Mouse (Mus musculus) hindbrain, postnatal 0 days (tissue): ENCODE results near the gene Mink1. TPM values are rescaled to one million over a fixed set of nuclear protein-coding genes. Genes with fewer than 3 reads are reported as not detected.
"Not testable (repeated sequence)": the region's sequence is repeated elsewhere in the genome, so short reads cannot be mapped to it uniquely, and the experiment has no call there.

Experiments used
- ATAC-seq: fragments of 200-750 bp; cut with Nextera tagmentation; 2 replicates; pipeline ENCODE4 v1.8.0; 2017; ENCODE audit warnings: mild to moderate bottlenecking, moderate TSS enrichment, moderate library complexity
- DNase-seq: peaks from one replicate; pipeline ENCODE4 v3.0.0-alpha.2; 2015; ENCODE audit warnings: low spot score
- H3K27ac ChIP-seq: fragments of 300-500 bp; sonication (generic); 2 replicates; pipeline ENCODE4 v1.5.1; 2014; ENCODE audit warnings: mild to moderate bottlenecking
- H3K27me3 ChIP-seq: fragments of 300-500 bp; sonication (generic); 2 replicates; pipeline ENCODE4 v1.6.1; 2014; ENCODE audit warnings: low read length, mixed read lengths; ENCODE audit not compliant: insufficient read depth
- H3K36me3 ChIP-seq: fragments of 300-500 bp; sonication (generic); 2 replicates; pipeline ENCODE4 v1.6.1; 2014; ENCODE audit warnings: low read length, mixed read lengths; ENCODE audit not compliant: insufficient read depth
- H3K4me1 ChIP-seq: fragments of 300-500 bp; sonication (generic); 2 replicates; pipeline ENCODE4 v1.6.1; 2014; ENCODE audit warnings: antibody characterized with exemption, low read length, mixed read lengths; ENCODE audit not compliant: insufficient read depth
- H3K4me2 ChIP-seq: fragments of 300-500 bp; sonication (generic); 2 replicates; pipeline ENCODE4 v1.6.1; 2014; ENCODE audit warnings: low read depth, mild to moderate bottlenecking, low read length, moderate library complexity, mixed read lengths
- H3K4me3 ChIP-seq: fragments of 300-500 bp; sonication (generic); 2 replicates; pipeline ENCODE4 v1.5.1; 2014; ENCODE audit warnings: low read length
- H3K9ac ChIP-seq: fragments of 300-500 bp; sonication (generic); replicated peaks from 2 replicates; pipeline ENCODE4 v1.6.1; 2014; ENCODE audit warnings: mild to moderate bottlenecking, low read length, moderate library complexity, mixed read lengths
- H3K9me3 ChIP-seq: fragments of 300-500 bp; sonication (generic); 2 replicates; pipeline ENCODE4 v1.6.1; 2016; ENCODE audit warnings: low read length, mixed read lengths
- CTCF ChIP-seq: IDR thresholded peaks from 2 replicates; pipeline ENCODE4 v1.5.1; 2016; ENCODE audit warnings: antibody characterized with exemption, control low read depth, low read depth
- WGBS: fragments of 180-500 bp; shearing (Covaris S2); extraction: QIAGEN DNeasy Blood & Tissue Kit; methylation state at CpG from one replicate; pipeline ENCODE4 v1.1.7; 2014; 5-methylcytosine and 5-hydroxymethylcytosine counted together
- polyA plus RNA-seq: library from polyadenylated mRNA; unstranded; fragments of >200 nt; fragmentation: Nextera tagmentation; extraction: Ambion mirVana; gene quantifications from 2 replicates; pipeline ENCODE4 v1.2.1, GENCODE M21; 2015
- total RNA-seq: library from RNA; depleted of rRNA; stranded (reverse); fragments of >200 nt; gene quantifications from 2 replicates; pipeline ENCODE4 v1.2.3, GENCODE M21; 2014

The Mink1 gene
- total and polyA plus RNA-seq, 2 experiments from 2014 or later, result 13.6 to 73.3 TPM

- peaks cover 13% of the 10 kb centered on the region for H3K4me1 ChIP-seq
- peak overlapping the region; percentile 96; the same call in 1 of the 2 replicates for H3K9ac ChIP-seq
- no peaks in the 10 kb centered on the region; the same call in 1 of the 2 replicates for H3K36me3 ChIP-seq
- WGBS, result 35% methylated on average over 4 of the region's 4 CpGs
- DNase-seq (no peak), ATAC-seq (no peak)
- TF ChIP-seq CTCF, result no peak
- peak overlapping the region; percentile 92 for H3K4me2 ChIP-seq
- no peak overlapping the region for H3K27ac ChIP-seq
- no peaks in the 10 kb centered on the region for H3K27me3 ChIP-seq
- peak overlapping the region; percentile 91 for H3K4me3 ChIP-seq
- H3K9me3 ChIP-seq, result no peaks in the 10 kb centered on the region
Observed at GRCm38 (mm10) chr11:70564276-70564873, 1.7 kb downstream of the Mink1 start.

DNA sequence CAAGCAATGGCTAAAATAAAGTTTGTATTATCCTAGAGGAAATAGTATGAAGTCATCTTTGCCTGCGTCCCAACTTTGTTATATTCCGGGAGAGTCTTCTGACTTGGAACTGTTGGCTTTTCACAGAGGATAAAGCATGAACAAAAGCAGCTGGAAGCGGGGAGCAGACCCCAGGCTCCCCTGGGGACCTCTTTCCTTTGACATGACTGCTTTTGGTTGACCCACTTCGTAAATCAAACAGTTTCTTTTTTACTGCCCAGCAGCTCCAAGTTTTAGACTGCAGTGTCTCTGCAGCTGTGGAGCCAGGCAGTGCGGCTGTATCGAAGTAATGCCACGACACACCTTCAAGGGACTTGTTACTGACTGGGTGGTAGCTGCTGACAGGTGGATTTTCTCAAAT is 3.9 kb downstream of the Mink1 start:
- H3K27ac ChIP-seq, result no peak overlapping the region
- H3K4me1 ChIP-seq, result peaks cover 13% of the 10 kb centered on the region
- no peaks in the 10 kb centered on the region; the same call in 1 of the 2 replicates for H3K36me3 ChIP-seq
- H3K27me3 ChIP-seq, result no peaks in the 10 kb centered on the region
- TF ChIP-seq CTCF, result no peak
- no peaks in the 10 kb centered on the region for H3K9me3 ChIP-seq
- DNase-seq (no peak), ATAC-seq (no peak)
- 56% methylated on average over 7 of the region's 7 CpGs for WGBS
- H3K9ac ChIP-seq, result no peak overlapping the region
- no peak overlapping the region for H3K4me2 ChIP-seq
- H3K4me3 ChIP-seq, result no peak overlapping the region

GRCm38 (mm10) chr11:70570614-70571013 is 7.9 kb downstream of the Mink1 start:
- not testable (repeated sequence) for H3K4me1 ChIP-seq, ATAC-seq, DNase-seq, H3K27me3 ChIP-seq, H3K4me3 ChIP-seq, H3K27ac ChIP-seq, H3K9me3 ChIP-seq, H3K4me2 ChIP-seq, H3K36me3 ChIP-seq, H3K9ac ChIP-seq
- 89% methylated on average over 1 of the region's 1 CpGs for WGBS

DNA sequence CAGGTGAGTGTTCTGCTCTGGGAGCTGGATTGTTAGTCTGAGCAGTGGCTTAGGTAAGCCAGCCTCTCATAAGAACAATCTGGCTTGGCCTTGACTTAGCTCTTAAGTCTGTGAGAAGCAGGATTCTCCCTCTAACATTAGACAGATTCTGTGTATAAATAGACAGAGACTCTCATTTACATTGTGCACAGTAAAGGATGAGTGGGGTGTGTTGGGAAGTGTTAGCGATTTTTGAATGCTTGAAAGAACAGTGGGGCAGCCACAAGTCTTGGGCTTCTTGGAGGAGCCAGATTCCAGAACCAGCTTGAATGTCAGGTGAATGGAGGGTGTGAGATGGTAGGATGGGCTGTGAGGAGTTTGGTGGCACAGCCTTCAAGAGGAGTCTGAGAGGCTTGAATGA is 9.0 kb downstream of the Mink1 start:
- TF ChIP-seq CTCF, result no peak
- Histone ChIP-seq H3K9me3 (no peaks in the 10 kb centered on the region), H3K36me3 (no peaks in the 10 kb centered on the region; the same call in 1 of the 2 replicates), H3K9ac (no peak overlapping the region), H3K4me3 (no peak overlapping the region), H3K27me3 (no peaks in the 10 kb centered on the region), H3K27ac (no peak overlapping the region), H3K4me1 (no peaks in the 10 kb centered on the region; the same call in 1 of the 2 replicates), H3K4me2 (no peak overlapping the region)
- ATAC-seq (no peak), DNase-seq (no peak)
- WGBS, result 88% methylated on average over 1 of the region's 1 CpGs

- DNase-seq (no peak), ATAC-seq (no peak)
- TF ChIP-seq CTCF, result no peak
- Histone ChIP-seq H3K27me3 (no peaks in the 10 kb centered on the region), H3K36me3 (no peaks in the 10 kb centered on the region; the same call in 1 of the 2 replicates), H3K4me3 (no peak overlapping the region), H3K4me2 (no peak overlapping the region), H3K4me1 (no peaks in the 10 kb centered on the region; the same call in 1 of the 2 replicates), H3K27ac (no peak overlapping the region), H3K9me3 (no peaks in the 10 kb centered on the region), H3K9ac (no peak overlapping the region)
- 55% methylated on average over 5 of the region's 5 CpGs for WGBS
Observed at GRCm38 (mm10) chr11:70572348-70572902, 9.7 kb downstream of the Mink1 start.

DNA sequence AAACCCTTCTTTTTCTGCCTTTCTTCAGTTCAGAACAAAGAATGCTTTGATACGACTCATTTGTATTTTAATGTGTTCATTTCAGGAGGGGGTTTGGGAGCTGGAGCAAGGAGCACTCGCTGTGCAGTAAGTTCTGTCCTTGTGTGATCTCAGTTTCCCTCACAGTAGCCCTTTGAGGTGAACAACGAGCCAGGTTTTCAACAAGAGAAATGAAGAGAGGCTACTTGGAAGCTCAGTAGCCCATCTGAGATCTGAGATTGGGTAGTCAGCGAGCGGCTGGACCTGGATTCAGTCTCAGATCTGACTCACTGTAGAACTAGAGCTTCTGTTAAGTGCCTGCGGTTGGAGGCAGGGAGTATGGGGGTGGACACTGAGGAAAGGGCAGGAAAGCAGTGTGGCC is 11.2 kb downstream of the Mink1 start:
- ATAC-seq, result no peak
- H3K36me3 ChIP-seq, result no peaks in the 10 kb centered on the region
- TF ChIP-seq CTCF, result no peak
- no peak overlapping the region for H3K9ac ChIP-seq
- no peaks in the 10 kb centered on the region for H3K27me3 ChIP-seq
- H3K4me2 ChIP-seq, result no peak overlapping the region
- no peak for DNase-seq
- H3K4me3 ChIP-seq, result no peak overlapping the region
- peak overlapping the region; percentile 51; the same call in 1 of the 2 replicates for H3K27ac ChIP-seq
- WGBS, result 50% methylated on average over 6 of the region's 6 CpGs
- H3K4me1 ChIP-seq, result no peaks in the 10 kb centered on the region; the same call in 1 of the 2 replicates
- no peaks in the 10 kb centered on the region for H3K9me3 ChIP-seq

- H3K4me1 ChIP-seq, result no peaks in the 10 kb centered on the region; the same call in 1 of the 2 replicates
- 64% methylated on average over 3 of the region's 3 CpGs for whole genome bisulfite sequencing
- no peak overlapping the region for H3K9ac ChIP-seq
- H3K27me3 ChIP-seq, result no peaks in the 10 kb centered on the region
- H3K4me3 ChIP-seq, result no peak overlapping the region
- H3K9me3 ChIP-seq, result no peaks in the 10 kb centered on the region
- H3K4me2 ChIP-seq, result no peak overlapping the region
- no peak for TF ChIP-seq CTCF
- no peak for ATAC-seq
- DNase-seq, result no peak
- no peaks in the 10 kb centered on the region for H3K36me3 ChIP-seq
- no peak overlapping the region for H3K27ac ChIP-seq
Observed at GRCm38 (mm10) chr11:70577201-70577600, 14.5 kb downstream of the Mink1 start.
